Mouse (Mus musculus) hindbrain, embryonic 11.5 days (tissue): ENCODE measurements around the gene Srp68. TPM values are rescaled to one million over a fixed set of nuclear protein-coding genes. Genes with fewer than 3 reads are reported as not detected.

ENCODE experiments used
- ATAC-seq: fragments of 200-750 bp; cut with Nextera tagmentation; 2 replicates; pipeline ENCODE4 v1.8.0; 2017; ENCODE audit warnings: mild to moderate bottlenecking, moderate TSS enrichment, moderate library complexity; ENCODE audit not compliant: low FRiP score
- DNase-seq: peaks from one replicate; pipeline ENCODE4 v3.0.0-alpha.2; 2015; ENCODE audit warnings: low spot score
- H3K27ac ChIP-seq: fragments of 300-500 bp; sonication (generic); 2 replicates; pipeline ENCODE4 v1.5.1; 2014; ENCODE audit warnings: mild to moderate bottlenecking, low read depth, low read length
- H3K27me3 ChIP-seq: fragments of 300-500 bp; sonication (generic); 2 replicates; pipeline ENCODE4 v1.6.1; 2014; ENCODE audit warnings: mild to moderate bottlenecking, low read length, moderate library complexity, mixed read lengths; ENCODE audit not compliant: control insufficient read depth, insufficient read depth
- H3K36me3 ChIP-seq: fragments of 300-500 bp; sonication (generic); 2 replicates; pipeline ENCODE4 v1.6.1; 2014; ENCODE audit warnings: mild to moderate bottlenecking, low read length, moderate library complexity, mixed read lengths; ENCODE audit not compliant: control insufficient read depth, insufficient read depth
- H3K4me1 ChIP-seq: fragments of 300-500 bp; sonication (generic); replicated peaks from 2 replicates; pipeline ENCODE4 v1.6.1; 2014; ENCODE audit warnings: low read length, mixed read lengths; ENCODE audit not compliant: control insufficient read depth, insufficient read depth
- H3K4me2 ChIP-seq: fragments of 300-500 bp; sonication (generic); replicated peaks from 2 replicates; pipeline ENCODE4 v1.6.1; 2014; ENCODE audit warnings: mild to moderate bottlenecking, low read depth, low read length
- H3K4me3 ChIP-seq: fragments of 300-500 bp; sonication (generic); 2 replicates; pipeline ENCODE4 v1.5.1; 2014; ENCODE audit warnings: low read depth, low read length
- H3K9ac ChIP-seq: fragments of 300-500 bp; sonication (generic); 2 replicates; pipeline ENCODE4 v1.6.1; 2014; ENCODE audit warnings: low read depth, low read length
- H3K9me3 ChIP-seq: fragments of 300-500 bp; sonication (generic); 2 replicates; pipeline ENCODE4 v1.6.1; 2016; ENCODE audit warnings: low read length; ENCODE audit not compliant: control insufficient read depth
- WGBS: fragments of 180-500 bp; shearing (Covaris S2); extraction: QIAGEN DNeasy Blood & Tissue Kit; methylation state at CpG from one replicate; pipeline ENCODE4 v1.1.7; 2014; 5-methylcytosine and 5-hydroxymethylcytosine counted together
- polyA plus RNA-seq: library from polyadenylated mRNA; unstranded; fragments of >200 nt; fragmentation: Nextera tagmentation; extraction: Ambion mirVana; gene quantifications from 2 replicates; pipeline ENCODE4 v1.2.1, GENCODE M21; 2014

Srp68 gene
- polyA plus RNA-seq, 1 experiment from 2014 or later, result 74.0 TPM

DNA sequence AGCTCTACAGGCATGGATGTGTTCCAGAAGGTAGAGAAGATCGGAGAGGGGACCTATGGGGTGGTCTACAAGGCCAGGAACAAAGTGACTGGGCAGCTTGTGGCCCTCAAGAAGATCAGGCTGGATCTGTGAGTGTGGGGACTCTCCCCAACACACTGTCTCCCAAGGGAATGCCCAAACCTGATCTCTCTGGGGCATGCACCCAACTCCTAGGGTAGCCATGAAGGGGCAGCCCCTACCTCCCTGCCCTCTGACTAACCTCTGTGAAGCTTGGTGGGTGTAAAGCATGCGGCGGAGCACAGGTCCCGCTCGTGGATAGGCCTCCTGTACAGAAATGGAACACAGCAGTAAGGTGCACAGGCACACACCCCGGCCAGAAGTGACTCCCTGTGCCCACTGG is 58.0 kb downstream of the Srp68 start:
- Histone ChIP-seq H3K27ac (no peak overlapping the region), H3K27me3 (peaks cover 5% of the 10 kb centered on the region), H3K9ac (no peak overlapping the region), H3K4me2 (no peak overlapping the region), H3K9me3 (no peaks in the 10 kb centered on the region), H3K4me1 (0 out of 2 replicates have a peak, but pooled peaks cover 2% of the 10 kb centered on the region), H3K4me3 (no peak overlapping the region), H3K36me3 (no peaks in the 10 kb centered on the region)
- no peak for ATAC-seq
- 92% methylated on average over 6 of the region's 6 CpGs for WGBS
- no peak for DNase-seq

DNA sequence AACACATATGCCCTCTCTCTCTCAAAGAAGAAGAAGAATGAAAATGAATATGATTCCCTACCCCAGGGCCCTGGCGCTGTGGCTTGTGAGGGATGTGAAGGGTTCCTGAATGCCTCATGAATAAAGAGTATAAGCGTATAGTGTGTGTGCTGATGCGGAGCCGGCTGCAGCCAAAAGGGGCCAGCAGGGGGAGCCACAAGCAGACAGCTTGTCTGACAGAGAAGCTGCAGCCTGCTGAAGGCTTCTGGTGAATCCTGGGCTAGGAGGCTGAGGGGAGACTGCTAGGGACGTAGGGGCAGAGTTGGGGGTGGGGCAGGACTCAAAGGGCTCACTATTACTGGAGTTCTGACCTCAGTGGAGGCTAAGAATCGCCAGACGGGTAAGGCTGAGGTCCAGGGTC is 58.8 kb downstream of the Srp68 start:
- Histone ChIP-seq H3K4me1 (0 out of 2 replicates have a peak, but pooled peaks cover 2% of the 10 kb centered on the region), H3K9ac (no peak overlapping the region), H3K27me3 (no peaks in the 10 kb centered on the region), H3K36me3 (no peaks in the 10 kb centered on the region), H3K9me3 (no peaks in the 10 kb centered on the region), H3K4me2 (no peak overlapping the region), H3K4me3 (no peak overlapping the region), H3K27ac (no peak overlapping the region)
- ATAC-seq (no peak), DNase-seq (no peak)
- 83% methylated on average over 7 of the region's 7 CpGs for WGBS

DNA sequence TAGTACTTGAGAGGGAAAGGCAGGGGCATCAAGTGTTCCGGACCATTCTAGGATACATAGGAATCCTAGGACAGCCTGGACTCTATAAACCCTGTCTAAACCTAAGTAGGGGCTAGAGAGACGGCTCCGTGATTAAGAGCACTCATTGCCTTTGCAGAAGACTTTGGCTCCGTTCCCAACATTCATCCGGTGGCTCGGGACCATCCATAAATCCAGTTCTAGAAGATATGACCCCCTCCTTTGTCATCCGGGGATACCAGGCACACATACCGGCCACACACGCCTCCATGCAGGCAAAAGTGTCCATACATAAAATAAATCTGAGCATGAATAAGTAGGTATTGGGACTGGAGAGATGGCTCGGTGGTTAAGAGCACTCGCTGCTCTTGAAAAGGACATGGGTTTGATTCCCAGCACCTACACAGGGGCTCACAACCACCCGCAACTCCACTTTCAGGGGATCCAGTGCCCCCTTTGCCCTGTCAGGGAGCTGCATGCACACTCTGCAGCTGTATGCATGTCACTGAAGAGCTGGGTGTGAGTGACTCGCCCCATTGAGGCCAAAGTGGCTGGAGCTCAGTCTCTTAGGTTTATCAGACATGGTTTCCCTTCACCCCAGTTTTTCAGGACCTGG is 60.0 kb downstream of the Srp68 start:
- H3K9me3 ChIP-seq, result no peaks in the 10 kb centered on the region
- no peak overlapping the region for H3K9ac ChIP-seq
- H3K27me3 ChIP-seq, result no peaks in the 10 kb centered on the region
- DNase-seq (no peak), ATAC-seq (no peak)
- 93% methylated on average over 13 of the region's 13 CpGs for WGBS
- H3K4me3 ChIP-seq, result no peak overlapping the region
- H3K4me2 ChIP-seq, result no peak overlapping the region
- H3K27ac ChIP-seq, result no peak overlapping the region
- H3K36me3 ChIP-seq, result no peaks in the 10 kb centered on the region
- H3K4me1 ChIP-seq, result 0 out of 2 replicates have a peak, but pooled peaks cover 2% of the 10 kb centered on the region

DNA sequence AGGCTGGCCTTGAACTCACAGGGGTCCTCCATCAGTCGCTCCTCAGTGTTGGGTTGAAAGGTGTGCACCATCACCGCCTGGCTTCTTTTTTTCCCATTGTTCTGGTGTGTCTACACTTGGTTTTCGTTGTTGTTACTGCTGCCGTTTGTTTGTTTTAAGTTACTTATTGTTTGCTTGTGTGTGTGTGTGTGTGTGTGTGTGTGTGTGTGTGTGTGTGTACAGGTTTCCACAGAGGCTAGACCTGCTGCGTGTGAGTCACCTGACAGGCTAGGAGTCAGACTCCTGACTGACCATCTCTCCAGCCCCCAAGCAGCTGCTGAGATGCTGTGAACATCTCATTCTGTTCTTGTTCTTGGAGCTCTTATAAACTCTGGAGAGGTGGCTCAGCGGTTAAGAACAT is 61.2 kb downstream of the Srp68 start:
- WGBS, result 89% methylated on average over 6 of the region's 6 CpGs
- Histone ChIP-seq H3K4me1 (no peaks in the 10 kb centered on the region), H3K36me3 (no peaks in the 10 kb centered on the region), H3K27me3 (no peaks in the 10 kb centered on the region), H3K27ac (no peak overlapping the region), H3K9ac (no peak overlapping the region), H3K9me3 (no peaks in the 10 kb centered on the region), H3K4me2 (no peak overlapping the region), H3K4me3 (no peak overlapping the region)
- DNase-seq (no peak), ATAC-seq (no peak)

DNA sequence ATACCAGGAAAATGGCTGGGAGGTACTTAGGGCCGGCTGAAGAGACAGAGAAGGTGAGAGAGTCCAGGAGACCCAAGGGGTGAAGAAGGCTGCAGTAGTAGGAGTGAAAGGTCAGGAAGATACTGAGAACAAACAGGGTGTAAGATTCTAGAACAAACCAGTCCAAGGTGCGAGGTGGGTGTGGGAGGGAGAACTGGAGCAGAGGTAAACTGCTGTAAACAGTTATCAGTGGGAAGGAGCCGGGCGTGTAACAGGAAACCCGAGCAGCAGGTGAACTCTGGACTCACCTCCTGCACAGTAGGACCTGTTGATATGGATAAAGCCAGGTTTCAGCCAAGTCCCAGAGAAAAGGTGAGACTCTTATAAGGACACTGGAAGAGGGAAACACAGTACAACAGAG is 63.3 kb downstream of the Srp68 start:
- H3K27ac ChIP-seq, result no peak overlapping the region
- 78% methylated on average over 5 of the region's 5 CpGs for WGBS
- DNase-seq, result no peak
- no peaks in the 10 kb centered on the region for H3K27me3 ChIP-seq
- H3K4me2 ChIP-seq, result no peak overlapping the region
- no peak overlapping the region for H3K9ac ChIP-seq
- no peak overlapping the region for H3K4me3 ChIP-seq
- no peaks in the 10 kb centered on the region for H3K9me3 ChIP-seq
- H3K4me1 ChIP-seq, result no peaks in the 10 kb centered on the region
- no peak for ATAC-seq
- no peaks in the 10 kb centered on the region for H3K36me3 ChIP-seq

DNA sequence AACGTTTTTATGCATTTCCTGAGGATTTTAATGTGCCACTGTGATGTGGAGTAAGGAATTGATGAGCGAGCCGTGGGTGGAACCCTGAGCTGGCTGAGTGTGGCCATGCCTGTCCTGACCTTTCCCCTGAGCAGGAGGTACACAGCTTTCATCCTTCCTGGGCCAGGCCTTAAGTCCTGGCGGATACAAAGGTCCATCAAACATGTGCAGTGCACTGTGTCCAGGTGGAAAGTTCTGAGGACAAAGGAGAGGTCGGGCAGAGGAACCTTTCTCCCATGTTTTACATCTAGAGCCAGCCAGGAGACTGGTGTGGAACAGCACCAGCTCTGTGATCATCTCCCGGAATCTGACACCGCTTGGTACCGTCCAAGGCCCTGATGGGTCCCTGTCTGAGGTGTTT is 64.8 kb downstream of the Srp68 start:
- no peak overlapping the region for H3K9ac ChIP-seq
- ATAC-seq, result no peak
- no peak for DNase-seq
- no peak overlapping the region for H3K27ac ChIP-seq
- 82% methylated on average over 8 of the region's 8 CpGs for WGBS
- H3K9me3 ChIP-seq, result no peaks in the 10 kb centered on the region
- no peak overlapping the region for H3K4me2 ChIP-seq
- H3K4me3 ChIP-seq, result no peak overlapping the region
- H3K27me3 ChIP-seq, result no peaks in the 10 kb centered on the region
- H3K4me1 ChIP-seq, result no peaks in the 10 kb centered on the region
- no peaks in the 10 kb centered on the region for H3K36me3 ChIP-seq

DNA sequence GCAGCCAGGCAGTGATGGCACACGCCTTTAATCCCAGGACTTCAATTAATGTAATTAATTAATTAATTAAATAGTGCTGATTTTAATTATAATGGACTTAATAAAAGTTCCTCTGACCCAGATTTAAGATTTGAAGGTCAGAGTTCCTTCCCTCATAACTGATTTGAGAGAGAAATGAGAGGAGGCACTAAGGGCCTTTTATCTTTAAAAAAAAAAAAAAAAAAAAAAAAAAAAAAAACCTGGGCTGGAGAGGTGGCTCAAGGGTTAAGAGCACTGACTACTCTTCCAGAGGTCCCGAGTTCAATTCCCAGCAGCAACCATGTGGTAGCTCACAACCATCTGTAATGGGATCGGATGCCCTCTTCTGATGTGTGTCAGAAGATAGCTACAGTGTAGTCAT is 65.4 kb downstream of the Srp68 start:
- ATAC-seq (no peak), DNase-seq (no peak)
- no peaks in the 10 kb centered on the region for H3K27me3 ChIP-seq
- no peaks in the 10 kb centered on the region for H3K36me3 ChIP-seq
- WGBS, result 89% methylated on average over 3 of the region's 3 CpGs
- no peaks in the 10 kb centered on the region for H3K9me3 ChIP-seq
- H3K4me1 ChIP-seq, result no peaks in the 10 kb centered on the region
- no peak overlapping the region for H3K27ac ChIP-seq
- no peak overlapping the region for H3K4me3 ChIP-seq
- no peak overlapping the region for H3K9ac ChIP-seq
- H3K4me2 ChIP-seq, result no peak overlapping the region

DNA sequence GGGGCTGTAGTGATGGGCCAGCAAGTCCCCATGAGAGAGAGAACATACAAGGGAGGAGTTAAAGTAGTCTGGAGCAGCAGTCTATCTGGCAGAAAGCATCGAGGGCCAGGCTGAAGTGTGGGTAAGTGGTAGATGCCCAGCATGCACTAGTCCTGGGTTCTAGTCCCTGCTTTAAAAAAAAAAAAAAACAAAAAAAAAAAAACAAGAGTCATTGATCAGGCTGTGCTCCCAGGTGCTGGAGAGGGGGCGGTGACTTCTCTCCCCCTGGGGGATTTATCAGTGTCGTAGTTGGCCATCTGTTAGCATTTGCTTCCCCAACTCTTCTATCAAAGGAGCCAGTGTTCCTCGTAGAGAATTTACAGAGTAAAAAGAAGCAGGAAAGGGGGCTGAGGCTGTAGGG is 67.3 kb downstream of the Srp68 start:
- ATAC-seq (no peak), DNase-seq (no peak)
- H3K27ac ChIP-seq, result no peak overlapping the region
- no peak overlapping the region for H3K4me2 ChIP-seq
- no peaks in the 10 kb centered on the region for H3K27me3 ChIP-seq
- 73% methylated on average over 4 of the region's 4 CpGs for WGBS
- no peaks in the 10 kb centered on the region for H3K4me1 ChIP-seq
- H3K4me3 ChIP-seq, result no peak overlapping the region
- no peak overlapping the region for H3K9ac ChIP-seq
- no peaks in the 10 kb centered on the region for H3K36me3 ChIP-seq
- H3K9me3 ChIP-seq, result no peaks in the 10 kb centered on the region

DNA sequence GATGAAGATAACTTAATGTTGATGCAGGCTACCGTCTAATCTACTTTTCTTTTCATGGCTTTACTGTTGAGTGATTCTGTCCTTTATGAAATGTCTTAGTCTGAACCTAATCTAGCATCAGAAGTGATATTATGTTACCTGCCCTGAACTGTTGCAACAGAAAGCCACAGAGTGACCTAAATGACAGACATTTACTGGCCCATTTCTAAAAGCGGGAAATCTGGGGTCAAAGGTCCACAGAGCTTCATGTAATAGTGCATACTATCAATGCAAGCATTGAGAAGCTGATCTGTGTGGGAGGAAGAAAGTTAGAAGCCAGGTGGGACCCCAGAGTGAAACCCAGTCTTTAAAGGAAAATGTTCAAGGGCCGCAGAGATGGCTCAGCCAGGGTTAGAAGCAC is 70.9 kb downstream of the Srp68 start:
- Histone ChIP-seq H3K4me2 (no peak overlapping the region), H3K9me3 (no peaks in the 10 kb centered on the region), H3K4me1 (no peaks in the 10 kb centered on the region), H3K36me3 (no peaks in the 10 kb centered on the region), H3K27ac (no peak overlapping the region), H3K9ac (no peak overlapping the region), H3K4me3 (no peak overlapping the region), H3K27me3 (no peaks in the 10 kb centered on the region)
- WGBS, result 93% methylated on average over 3 of the region's 3 CpGs
- no peak for DNase-seq
- ATAC-seq, result no peak
